Mouse (Mus musculus): ENCODE results near the gene Samsn1. TPM values are rescaled to one million over a fixed set of nuclear protein-coding genes. Genes with fewer than 3 reads are reported as not detected.

Gene Samsn1
- polyA plus RNA-seq, 1 experiment from 2014 or later: 26.5 TPM

DNA sequence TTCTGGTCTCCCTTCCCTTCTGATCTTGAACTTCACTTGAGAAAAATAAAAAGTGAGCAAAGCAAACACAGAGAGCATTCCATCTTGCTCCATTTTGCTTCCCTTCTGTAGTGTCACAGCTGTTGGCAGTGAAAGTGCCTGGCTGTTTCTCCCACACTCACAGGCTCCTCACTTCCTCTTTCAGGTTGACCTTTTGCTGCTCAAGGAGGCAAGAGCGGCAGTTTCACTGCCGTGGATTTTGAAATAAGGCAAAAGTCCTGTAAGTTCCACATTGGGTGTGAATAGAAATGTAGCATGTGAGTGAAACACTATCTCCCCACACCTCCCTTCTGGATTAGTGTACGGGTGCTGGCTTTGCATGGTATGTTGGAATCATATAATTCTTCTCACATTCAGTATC lies 144.9 kb downstream of the Samsn1 start:
- peak overlapping the region; percentile 27 for H3K27ac ChIP-seq
- no peak overlapping the region for H3K4me3 ChIP-seq (ENCODE audit: inconsistent target)
- WGBS (ENCODE audit: missing documents): 4% methylated on average over 3 of the region's 3 CpGs
- no peaks in the 10 kb centered on the region; the same call in 1 of the 2 replicates for H3K36me3 ChIP-seq (ENCODE audit: inconsistent target)
- no peaks in the 10 kb centered on the region for H3K79me2 ChIP-seq (ENCODE audit: inconsistent target)

DNA sequence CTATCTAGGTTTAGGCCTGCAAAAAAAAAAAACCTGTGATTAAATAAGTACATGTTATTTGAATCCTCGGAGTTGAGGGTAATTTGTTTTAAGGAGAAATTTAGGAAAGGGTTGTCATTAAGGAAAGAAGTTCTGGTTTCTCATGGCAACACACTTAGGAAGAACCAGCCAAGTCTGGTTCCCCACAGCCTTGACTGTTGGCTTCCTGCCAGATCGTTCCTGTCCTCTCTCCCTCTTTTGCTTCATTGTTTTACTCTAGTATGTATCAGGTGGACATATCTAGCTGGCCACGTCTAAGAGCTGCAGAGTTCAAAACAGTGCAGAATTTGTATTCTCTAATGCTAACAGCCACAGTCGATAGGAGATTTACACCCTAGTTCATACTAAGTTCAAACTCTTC lies 146.2 kb downstream of the Samsn1 start:
- Histone ChIP-seq H3K4me3 (ENCODE audit: inconsistent target) (no peak overlapping the region), H3K79me2 (ENCODE audit: inconsistent target) (no peaks in the 10 kb centered on the region), H3K27ac (no peak overlapping the region), H3K36me3 (ENCODE audit: inconsistent target) (no peaks in the 10 kb centered on the region)
- WGBS (ENCODE audit: missing documents): 93% methylated on average over 4 of the region's 4 CpGs

DNA sequence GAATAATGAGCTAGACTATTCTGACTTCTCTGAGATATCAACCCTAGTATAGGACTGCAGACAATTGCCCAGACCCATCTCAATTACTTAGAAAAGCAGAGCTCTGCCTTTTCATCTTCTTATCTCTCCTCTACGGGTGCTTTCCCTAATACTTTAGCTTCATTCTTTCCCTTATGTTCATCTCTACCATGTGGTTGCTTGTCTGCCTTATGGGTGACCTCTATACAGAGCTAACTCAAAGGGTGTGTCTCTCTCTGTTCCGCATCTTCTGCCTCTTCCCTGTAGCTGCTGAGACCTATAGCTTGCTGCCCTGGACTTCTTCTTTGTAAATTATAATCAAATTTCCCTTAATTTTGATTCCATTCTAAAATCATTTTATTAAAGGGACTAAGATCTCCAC lies 147.6 kb downstream of the Samsn1 start:
- no peaks in the 10 kb centered on the region for H3K79me2 ChIP-seq (ENCODE audit: inconsistent target)
- no peak overlapping the region for H3K4me3 ChIP-seq (ENCODE audit: inconsistent target)
- peaks cover 6% of the 10 kb centered on the region; the same call in 1 of the 2 replicates for H3K36me3 ChIP-seq (ENCODE audit: inconsistent target)
- no peak overlapping the region for H3K27ac ChIP-seq
- 90% methylated on average over 2 of the region's 2 CpGs for WGBS (ENCODE audit: missing documents)

DNA sequence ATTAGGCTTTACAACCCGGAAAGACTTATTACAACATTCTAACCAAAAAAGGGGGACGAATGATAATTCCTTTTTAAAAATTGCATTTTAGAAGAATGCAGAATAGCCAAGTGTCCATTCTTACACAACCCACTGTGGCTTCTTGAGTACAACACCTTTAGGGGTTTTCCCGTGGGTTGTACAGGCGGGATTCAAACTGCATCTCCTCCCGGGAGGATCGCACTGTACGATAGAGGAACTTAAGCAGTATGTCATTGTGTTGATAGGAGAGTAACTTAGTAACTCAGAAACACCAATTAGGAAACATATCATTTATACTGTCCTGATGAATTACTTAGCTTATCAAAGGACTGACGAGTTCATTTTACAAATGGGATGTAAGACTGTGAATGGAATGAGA lies 149.8 kb downstream of the Samsn1 start:
- WGBS (ENCODE audit: missing documents): 51% methylated on average over 7 of the region's 8 CpGs
- H3K36me3 ChIP-seq (ENCODE audit: inconsistent target): peaks cover 6% of the 10 kb centered on the region; the same call in 1 of the 2 replicates
- no peak overlapping the region for H3K27ac ChIP-seq
- H3K79me2 ChIP-seq (ENCODE audit: inconsistent target): no peaks in the 10 kb centered on the region
- H3K4me3 ChIP-seq (ENCODE audit: inconsistent target): no peak overlapping the region

DNA sequence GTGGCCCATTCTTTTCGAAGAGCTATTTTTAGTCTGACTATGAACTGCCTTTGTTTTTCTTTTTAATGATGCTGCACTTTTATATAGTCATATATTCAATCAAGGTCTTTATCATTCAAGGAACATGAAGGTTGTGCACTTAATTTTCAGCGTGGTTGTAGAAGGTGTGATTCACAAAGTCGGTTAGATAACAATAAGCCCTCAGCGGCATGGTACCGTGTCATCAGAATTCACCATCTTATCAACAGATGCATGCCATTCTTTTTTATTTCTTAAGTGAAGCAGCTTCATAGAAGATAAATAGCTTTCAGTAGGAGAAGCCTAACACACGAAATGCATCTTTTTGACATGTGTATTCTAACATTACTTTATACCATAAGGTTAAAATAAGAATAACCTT lies 154.7 kb downstream of the Samsn1 start:
- 91% methylated on average over 6 of the region's 6 CpGs for WGBS (ENCODE audit: missing documents)
- peaks cover 8% of the 10 kb centered on the region; the same call in 1 of the 2 replicates for H3K36me3 ChIP-seq (ENCODE audit: inconsistent target)
- H3K27ac ChIP-seq: no peak overlapping the region
- H3K79me2 ChIP-seq (ENCODE audit: inconsistent target): no peaks in the 10 kb centered on the region
- no peak overlapping the region for H3K4me3 ChIP-seq (ENCODE audit: inconsistent target)

DNA sequence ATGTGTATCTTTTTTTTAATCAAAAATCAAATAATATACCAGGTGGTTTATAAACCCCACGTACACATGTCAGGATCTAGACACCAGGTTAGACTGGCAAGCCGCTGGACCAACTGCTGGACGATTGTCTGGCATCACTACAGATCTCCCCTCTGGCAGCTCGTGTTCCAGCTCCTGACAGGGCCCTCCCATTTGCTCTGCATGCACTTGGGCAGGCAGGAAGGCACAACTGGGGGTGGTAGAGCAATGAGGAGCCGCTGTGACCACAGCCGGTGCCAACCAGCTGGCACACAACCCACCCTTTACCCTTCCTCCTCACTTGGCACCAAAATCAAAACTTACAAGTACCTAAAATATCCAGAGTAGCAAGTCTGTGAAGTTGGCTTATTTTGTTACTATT lies 156.6 kb downstream of the Samsn1 start:
- peaks cover 16% of the 10 kb centered on the region; the same call in 1 of the 2 replicates for H3K36me3 ChIP-seq (ENCODE audit: inconsistent target)

DNA sequence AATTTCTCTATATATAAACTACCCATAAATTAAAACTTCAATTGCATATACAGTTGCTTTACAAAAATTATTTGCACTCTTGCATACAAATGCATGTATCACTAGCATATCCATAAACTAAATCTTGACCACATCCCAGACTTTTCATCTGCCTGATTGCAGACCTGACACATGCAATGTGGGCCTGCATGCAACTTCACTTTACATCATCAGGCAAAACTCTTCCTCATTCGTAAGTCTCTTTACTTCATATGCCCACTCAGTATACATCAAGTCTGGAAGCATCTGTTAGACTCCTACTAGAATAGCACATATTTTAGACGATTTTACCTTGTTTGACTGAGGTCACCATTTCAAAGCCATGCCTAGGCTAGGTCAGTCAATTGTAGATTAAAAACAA lies 157.4 kb downstream of the Samsn1 start:
- WGBS (ENCODE audit: missing documents): 44% methylated on average over 1 of the region's 2 CpGs
- no peaks in the 10 kb centered on the region for H3K79me2 ChIP-seq (ENCODE audit: inconsistent target)
- 0 out of 2 replicates have a peak, but pooled peaks cover 13% of the 10 kb centered on the region for H3K36me3 ChIP-seq (ENCODE audit: inconsistent target)

More for the DNA sequence above, 156.6 kb downstream of the Samsn1 start:
- 31% methylated on average over 6 of the region's 6 CpGs for WGBS (ENCODE audit: missing documents)
- Histone ChIP-seq H3K27ac (no peak overlapping the region), H3K79me2 (ENCODE audit: inconsistent target) (no peaks in the 10 kb centered on the region), H3K4me3 (ENCODE audit: inconsistent target) (no peak overlapping the region)

DNA sequence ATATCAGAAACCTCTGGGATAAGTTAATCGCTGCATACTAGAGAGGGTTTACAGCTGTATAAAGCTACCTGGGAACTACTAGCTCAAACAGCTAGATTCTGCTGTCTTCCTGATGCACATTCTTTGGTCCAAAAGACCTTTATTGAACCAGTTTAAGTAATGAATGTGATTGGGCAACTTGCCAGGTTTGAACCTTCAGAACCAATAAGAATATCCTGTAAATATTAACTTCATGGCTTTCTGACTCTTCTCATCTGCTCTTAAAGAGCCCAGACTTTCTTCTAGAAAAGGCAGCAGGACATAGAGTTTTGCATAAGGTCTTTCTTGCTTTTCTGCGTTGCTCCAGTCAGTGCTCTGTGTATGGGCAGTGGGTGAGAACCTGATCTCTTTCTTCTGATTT lies 165.7 kb downstream of the Samsn1 start:
- H3K4me3 ChIP-seq (ENCODE audit: inconsistent target): no peak overlapping the region

More for the DNA sequence above, 157.4 kb downstream of the Samsn1 start:
- no peak overlapping the region for H3K27ac ChIP-seq
- H3K4me3 ChIP-seq (ENCODE audit: inconsistent target): no peak overlapping the region

DNA sequence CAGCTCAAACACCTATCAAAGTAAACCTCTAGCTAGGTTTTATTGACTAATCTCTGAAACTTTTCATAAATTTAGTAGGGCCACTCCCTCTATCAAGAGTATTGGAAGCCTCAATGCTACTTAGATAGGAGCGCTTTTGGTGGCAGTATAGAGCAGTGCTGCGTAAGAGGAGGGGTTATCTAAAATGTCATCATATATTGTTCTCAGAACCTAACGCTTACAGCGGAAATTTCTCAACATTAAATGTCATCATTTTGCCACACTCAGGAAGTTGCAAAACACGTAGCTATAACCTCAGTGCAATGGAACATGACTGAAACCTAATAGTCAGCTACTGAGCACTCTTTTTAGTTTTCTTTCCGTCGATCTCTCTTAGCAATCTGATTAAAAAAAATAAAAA lies 166.7 kb downstream of the Samsn1 start:
- WGBS (ENCODE audit: missing documents): 1% methylated on average over 7 of the region's 7 CpGs
- H3K27ac ChIP-seq: peak overlapping the region; percentile 83
- no peak overlapping the region for H3K4me3 ChIP-seq (ENCODE audit: inconsistent target)
- H3K36me3 ChIP-seq (ENCODE audit: inconsistent target): peaks cover 6% of the 10 kb centered on the region; the same call in 1 of the 2 replicates
- H3K79me2 ChIP-seq (ENCODE audit: inconsistent target): no peaks in the 10 kb centered on the region

More for the DNA sequence above, 165.7 kb downstream of the Samsn1 start:
- H3K36me3 ChIP-seq (ENCODE audit: inconsistent target): peaks cover 11% of the 10 kb centered on the region; the same call in 1 of the 2 replicates
- peak overlapping the region; percentile 83 for H3K27ac ChIP-seq
- WGBS (ENCODE audit: missing documents): 83% methylated on average over 2 of the region's 2 CpGs
- no peaks in the 10 kb centered on the region for H3K79me2 ChIP-seq (ENCODE audit: inconsistent target)

DNA sequence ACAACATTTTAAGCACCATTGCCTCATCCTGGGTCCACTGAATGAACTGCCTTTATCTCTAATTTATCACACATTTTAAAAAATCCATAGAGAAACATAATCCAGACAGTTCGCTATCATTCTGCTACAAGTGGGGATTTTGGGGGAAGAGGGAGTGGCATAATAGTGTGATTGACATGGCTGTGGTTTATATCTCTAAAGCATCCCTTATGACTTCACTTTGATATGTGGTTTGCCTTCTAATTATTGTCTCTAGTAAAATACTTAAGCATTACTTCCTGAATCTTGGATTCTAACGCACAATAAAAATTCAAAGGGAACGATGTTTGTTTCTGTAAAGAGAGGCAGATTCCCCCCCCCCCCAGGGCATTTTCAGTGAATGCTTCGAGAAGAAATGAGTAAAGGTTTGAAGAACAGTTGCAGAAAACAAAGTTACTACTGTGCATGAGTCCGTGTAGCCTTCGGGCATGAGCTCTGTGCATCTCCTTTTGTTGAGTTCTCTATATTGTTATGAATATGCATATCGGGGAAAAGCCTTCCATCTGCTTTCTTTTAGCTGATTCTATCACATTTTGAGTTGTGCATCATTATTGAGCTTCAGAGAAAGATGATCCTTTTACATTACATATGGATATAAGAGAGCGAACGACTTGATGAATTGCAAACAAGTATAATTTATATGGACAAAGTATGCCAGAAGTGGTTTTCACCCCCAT lies 168.4 kb downstream of the Samsn1 start:
- Histone ChIP-seq H3K27ac (no peak overlapping the region), H3K36me3 (ENCODE audit: inconsistent target) (no peaks in the 10 kb centered on the region), H3K4me3 (ENCODE audit: inconsistent target) (no peak overlapping the region), H3K79me2 (ENCODE audit: inconsistent target) (no peaks in the 10 kb centered on the region)
- WGBS (ENCODE audit: missing documents): 71% methylated on average over 8 of the region's 9 CpGs

DNA sequence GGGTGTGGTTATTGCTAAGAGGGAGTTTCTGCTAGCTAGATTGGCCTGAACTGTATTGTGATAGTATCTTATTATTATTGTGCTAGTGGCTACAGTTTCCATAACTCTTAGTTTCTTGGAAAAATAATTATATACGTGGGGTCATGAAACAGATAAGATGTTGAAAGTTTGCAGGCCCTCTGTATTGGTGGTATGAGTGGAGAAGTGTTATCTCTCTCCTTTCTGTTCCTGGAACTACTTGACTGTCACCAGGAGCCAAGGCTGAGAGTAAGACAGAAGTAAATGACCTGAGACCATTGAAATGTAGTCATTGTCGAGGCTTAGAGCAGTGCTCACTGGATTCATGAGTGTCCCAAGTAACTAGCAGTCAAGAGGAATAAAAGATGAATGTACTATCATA lies 169.6 kb downstream of the Samsn1 start:
- 100% methylated on average over 1 of the region's 2 CpGs for WGBS (ENCODE audit: missing documents)
- Histone ChIP-seq H3K4me3 (ENCODE audit: inconsistent target) (no peak overlapping the region), H3K79me2 (ENCODE audit: inconsistent target) (no peaks in the 10 kb centered on the region), H3K27ac (no peak overlapping the region), H3K36me3 (ENCODE audit: inconsistent target) (no peaks in the 10 kb centered on the region)

DNA sequence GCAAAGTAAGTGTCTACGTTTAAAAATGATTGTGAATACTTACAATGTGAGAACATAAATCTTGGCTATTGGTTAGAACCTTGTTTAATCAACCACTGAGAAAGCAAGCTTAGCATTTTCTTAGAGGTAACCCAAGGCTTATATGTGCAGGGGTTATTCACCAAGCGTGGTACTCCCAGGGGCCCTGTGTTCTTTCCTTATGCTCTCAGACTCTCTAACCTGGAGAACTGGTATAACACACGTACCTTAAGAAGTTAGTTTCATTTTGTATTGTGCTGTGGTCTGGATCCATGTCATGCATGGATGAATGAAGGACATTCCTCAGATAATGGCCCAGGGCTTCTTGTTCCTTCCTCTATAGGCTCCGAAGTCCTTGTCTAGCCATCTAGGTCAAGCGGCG lies 173.0 kb downstream of the Samsn1 start:
- no peak overlapping the region for H3K4me3 ChIP-seq (ENCODE audit: inconsistent target)
- H3K36me3 ChIP-seq (ENCODE audit: inconsistent target): no peaks in the 10 kb centered on the region
- H3K27ac ChIP-seq: no peak overlapping the region
- no peaks in the 10 kb centered on the region for H3K79me2 ChIP-seq (ENCODE audit: inconsistent target)
- WGBS (ENCODE audit: missing documents): 92% methylated on average over 6 of the region's 6 CpGs

DNA sequence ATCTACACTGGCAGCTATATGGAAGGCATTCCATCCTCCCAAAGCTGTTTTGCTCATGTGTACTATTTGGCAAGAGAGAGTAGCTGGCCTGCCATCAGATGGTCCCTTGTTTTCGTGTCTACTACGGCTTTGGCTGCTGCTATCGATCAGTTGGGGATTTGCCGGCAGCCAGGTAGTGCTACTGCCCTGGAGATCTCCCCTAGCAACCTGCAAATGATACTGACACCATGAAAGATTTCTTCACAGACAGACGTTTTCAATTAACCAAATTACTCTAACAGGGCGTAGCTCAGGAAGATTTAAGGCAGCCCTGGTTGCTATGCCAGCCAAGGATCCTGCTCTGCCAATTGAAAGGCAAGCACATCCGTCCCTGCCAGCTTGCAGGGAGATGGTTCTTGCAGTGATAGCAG lies 178.4 kb downstream of the Samsn1 start:
- Histone ChIP-seq H3K27ac (no peak overlapping the region), H3K79me2 (ENCODE audit: inconsistent target) (no peaks in the 10 kb centered on the region), H3K36me3 (ENCODE audit: inconsistent target) (no peaks in the 10 kb centered on the region), H3K4me3 (ENCODE audit: inconsistent target) (no peak overlapping the region)
- WGBS (ENCODE audit: missing documents): 93% methylated on average over 7 of the region's 7 CpGs

DNA sequence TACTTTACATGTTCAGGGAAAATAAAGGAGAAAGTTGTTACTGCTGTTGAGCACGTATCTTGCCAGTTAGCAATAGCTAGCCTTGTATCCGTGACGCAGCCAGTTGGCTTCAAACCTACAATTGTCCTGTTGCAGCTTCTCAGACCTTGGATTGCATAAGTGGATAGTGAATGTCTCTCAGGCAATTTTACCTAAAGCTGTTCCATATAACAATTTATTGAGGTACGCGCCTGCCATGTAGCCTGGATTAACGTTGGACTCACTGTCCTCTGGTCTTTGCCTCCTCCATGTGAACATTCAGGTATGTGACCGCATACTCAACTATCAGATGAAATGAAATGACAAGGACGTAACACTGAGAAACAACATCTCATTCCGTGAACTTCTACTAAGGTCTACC lies 179.1 kb downstream of the Samsn1 start:
- no peaks in the 10 kb centered on the region for H3K79me2 ChIP-seq (ENCODE audit: inconsistent target)
- no peak overlapping the region for H3K4me3 ChIP-seq (ENCODE audit: inconsistent target)
- H3K36me3 ChIP-seq (ENCODE audit: inconsistent target): no peaks in the 10 kb centered on the region
- H3K27ac ChIP-seq: no peak overlapping the region
- 93% methylated on average over 9 of the region's 9 CpGs for WGBS (ENCODE audit: missing documents)

DNA sequence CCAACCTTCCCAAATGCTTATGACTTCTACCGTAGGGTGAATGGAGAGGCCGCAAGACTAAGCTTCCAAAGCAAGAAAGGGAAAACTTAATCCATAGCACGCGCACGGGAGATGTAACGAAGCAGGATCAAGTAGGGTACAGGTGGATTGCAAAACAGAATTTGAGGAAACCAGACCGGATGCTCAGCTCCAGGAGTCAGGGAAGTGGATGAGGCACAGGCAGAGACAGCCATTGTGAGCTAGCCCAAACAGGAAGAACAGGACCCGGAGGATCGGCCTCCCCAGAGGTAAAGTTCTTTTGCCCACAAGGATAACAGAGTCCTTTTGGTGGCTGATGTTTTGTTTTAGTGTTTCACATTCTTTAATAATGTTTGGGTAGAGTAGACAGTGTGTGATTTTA lies 179.5 kb downstream of the Samsn1 start:
- H3K27ac ChIP-seq: no peak overlapping the region
- H3K79me2 ChIP-seq (ENCODE audit: inconsistent target): no peaks in the 10 kb centered on the region
- H3K36me3 ChIP-seq (ENCODE audit: inconsistent target): no peaks in the 10 kb centered on the region
- H3K4me3 ChIP-seq (ENCODE audit: inconsistent target): no peak overlapping the region
- 95% methylated on average over 9 of the region's 9 CpGs for WGBS (ENCODE audit: missing documents)

All from macrophage (primary cell).